ENCODE assay signal across 1 mouse cellular context in the genomic region with DNA sequence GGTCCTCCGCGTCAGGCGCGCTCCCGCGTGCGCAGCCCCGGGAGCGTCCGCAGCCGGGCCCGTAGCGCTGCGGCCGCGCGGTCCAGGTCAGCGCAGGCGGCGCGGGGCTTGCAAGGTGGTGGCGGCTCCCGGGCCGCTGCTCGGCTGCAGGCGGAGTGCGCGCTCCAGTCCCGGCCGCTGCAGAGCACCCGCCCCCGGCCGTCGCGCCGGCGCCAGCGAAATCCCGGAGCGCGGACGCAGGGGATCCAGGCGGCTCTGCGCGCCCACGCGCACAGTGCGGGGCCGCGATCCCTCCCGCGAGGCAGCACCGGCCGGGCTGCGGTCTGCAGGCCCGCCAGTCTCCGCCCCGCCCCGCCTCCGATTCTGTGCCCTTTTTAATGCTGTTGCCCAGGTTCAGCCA.
TF ChIP-seq lines count a peak whose summit lies in the region.

A gene (minus strand): TSS at position 146 of the 400 bp plus-strand sequence.

TF ChIP-seq in CH12.LX, 34 proteins besides CTCF, POLR2A, EP300 and RAD21 (continued from another document):
- TF ChIP-seq USF2 (conservative IDR thresholded peaks at IDR 0.05; ENCODE audit: low read depth, low read length), result no peak
- TF ChIP-seq MAZ (IDR thresholded peaks at IDR 0.05; ENCODE audit: low read depth, low read length), result no peak
- no peak for TF ChIP-seq UBTF (IDR thresholded peaks at IDR 0.05; ENCODE audit: low read depth, low read length)
- no peak for TF ChIP-seq MAX (IDR thresholded peaks at IDR 0.05; ENCODE audit: low read length)
- TF ChIP-seq HCFC1 (IDR thresholded peaks at IDR 0.05; ENCODE audit: low read depth, low read length), result no peak
- TF ChIP-seq MXI1 (IDR thresholded peaks at IDR 0.05; ENCODE audit: low read depth, low read length), result no peak
- no peak for TF ChIP-seq ELF1 (IDR thresholded peaks at IDR 0.05; ENCODE audit: low read depth, low read length)
- no peak for TF ChIP-seq MEF2A (IDR thresholded peaks at IDR 0.05; ENCODE audit: borderline replicate concordance, low read depth, low read length)
- TF ChIP-seq ZMIZ1 (IDR thresholded peaks at IDR 0.05; ENCODE audit: low read depth, low read length), result no peak
- TF ChIP-seq PAX5 (IDR thresholded peaks at IDR 0.05; ENCODE audit: low read length), result no peak
- TF ChIP-seq SMC3 (IDR thresholded peaks at IDR 0.05; ENCODE audit: low read depth, low read length), result no peak
- TF ChIP-seq ZKSCAN1 (IDR thresholded peaks at IDR 0.05; ENCODE audit: borderline replicate concordance, low read depth, low read length), result no peak
- no peak for TF ChIP-seq ZNF384 (IDR thresholded peaks at IDR 0.05; ENCODE audit: low read depth, low read length)
- TF ChIP-seq NELFE (IDR thresholded peaks at IDR 0.05; ENCODE audit: low read depth, low read length), result no peak
- TF ChIP-seq SIN3A (IDR thresholded peaks at IDR 0.05; ENCODE audit: low read length), result no peak
